Mouse (Mus musculus) neural tube, embryonic 15.5 days (tissue): Measurements from ENCODE around the gene Pigv. TPM values are rescaled to one million over a fixed set of nuclear protein-coding genes. Genes with fewer than 3 reads are reported as not detected.
A peak's percentile ranks its signal among the peaks of the same experiment; 100 is the strongest.
"Not testable (repeated sequence)": the region's sequence is repeated elsewhere in the genome, so short reads cannot be mapped to it uniquely, and the experiment has no call there.

Experiments used
- ATAC-seq: fragments of 200-750 bp; cut with Nextera tagmentation; 2 replicates; pipeline ENCODE4 v1.8.0; 2017; ENCODE audit warnings: mild to moderate bottlenecking, moderate TSS enrichment, moderate library complexity; ENCODE audit not compliant: low FRiP score
- H3K27ac ChIP-seq: fragments of 300-500 bp; sonication (generic); replicated peaks from 2 replicates; pipeline ENCODE4 v1.5.1; 2015; ENCODE audit warnings: mild to moderate bottlenecking, inconsistent platforms
- H3K27me3 ChIP-seq: fragments of 300-500 bp; sonication (generic); replicated peaks from 2 replicates; pipeline ENCODE4 v1.6.1; 2015; ENCODE audit warnings: inconsistent platforms
- H3K36me3 ChIP-seq: fragments of 300-500 bp; sonication (generic); 2 replicates; pipeline ENCODE4 v1.6.1; 2015; ENCODE audit warnings: inconsistent platforms
- H3K4me1 ChIP-seq: fragments of 300-500 bp; sonication (generic); 2 replicates; pipeline ENCODE4 v1.6.1; 2015; ENCODE audit warnings: inconsistent platforms
- H3K4me2 ChIP-seq: fragments of 300-500 bp; sonication (generic); 2 replicates; pipeline ENCODE4 v1.6.1; 2015; ENCODE audit warnings: inconsistent platforms, mild to moderate bottlenecking, moderate library complexity
- H3K4me3 ChIP-seq: fragments of 300-500 bp; sonication (generic); replicated peaks from 2 replicates; pipeline ENCODE4 v1.5.1; 2015; ENCODE audit warnings: mild to moderate bottlenecking, inconsistent platforms
- H3K9ac ChIP-seq: fragments of 300-500 bp; sonication (generic); replicated peaks from 2 replicates; pipeline ENCODE4 v1.6.1; 2015; ENCODE audit warnings: mild to moderate bottlenecking, inconsistent platforms
- H3K9me3 ChIP-seq: fragments of 300-500 bp; sonication (generic); replicated peaks from 2 replicates; pipeline ENCODE4 v1.6.1; 2016; ENCODE audit warnings: inconsistent platforms
- WGBS: fragments of 180-500 bp; shearing (Covaris S2); methylation state at CpG from one replicate; pipeline ENCODE4 v1.1.7; 2015; ENCODE audit warnings: mixed read lengths; 5-methylcytosine and 5-hydroxymethylcytosine counted together
- polyA plus RNA-seq: library from polyadenylated mRNA; unstranded; fragments of >200 nt; fragmentation: Nextera tagmentation; extraction: Ambion mirVana; gene quantifications from 2 replicates; pipeline ENCODE4 v1.2.1, GENCODE M21; 2015

Pigv gene
- polyA plus RNA-seq, 1 experiment from 2014 or later = 12.4 TPM

DNA sequence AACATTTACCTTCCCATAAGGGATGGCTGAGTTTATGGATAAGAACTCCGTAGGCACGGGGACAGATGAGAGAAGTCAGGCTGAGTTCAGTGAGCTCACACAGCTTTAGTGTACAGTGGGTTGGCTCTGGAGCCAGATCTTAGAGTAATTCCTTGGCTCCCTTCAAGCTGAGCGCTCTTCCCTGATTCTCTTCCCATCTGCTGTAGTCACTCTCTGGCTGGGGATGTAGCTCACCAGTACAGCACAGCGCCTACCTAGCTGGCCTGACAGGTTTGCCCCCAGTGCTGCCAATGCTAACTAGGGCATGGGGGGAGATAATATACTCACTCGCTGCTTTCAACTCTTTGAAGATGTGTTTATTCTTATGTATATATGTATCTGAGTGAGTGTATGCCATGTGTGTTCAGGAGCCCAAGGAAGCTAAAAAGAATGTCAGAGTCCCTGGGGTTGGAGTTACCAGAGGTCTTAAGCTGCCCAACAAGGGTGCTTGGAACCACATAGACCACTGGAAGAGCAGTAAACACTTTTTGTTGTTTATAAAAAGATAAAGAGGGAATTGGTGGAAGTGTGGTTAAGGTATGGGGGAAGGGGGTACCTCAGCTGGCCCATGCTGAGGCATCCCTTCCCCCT lies 14.5 kb downstream of the Pigv start:
- no peak for ATAC-seq
- Histone ChIP-seq H3K4me2 (no peak overlapping the region), H3K4me1 (peaks cover 33% of the 10 kb centered on the region), H3K36me3 (0 out of 2 replicates have a peak, but pooled peaks cover 2% of the 10 kb centered on the region), H3K9me3 (no peaks in the 10 kb centered on the region), H3K27me3 (no peaks in the 10 kb centered on the region), H3K9ac (no peak overlapping the region), H3K27ac (no peak overlapping the region), H3K4me3 (no peak overlapping the region)
- 65% methylated on average over 5 of the region's 5 CpGs for WGBS

DNA sequence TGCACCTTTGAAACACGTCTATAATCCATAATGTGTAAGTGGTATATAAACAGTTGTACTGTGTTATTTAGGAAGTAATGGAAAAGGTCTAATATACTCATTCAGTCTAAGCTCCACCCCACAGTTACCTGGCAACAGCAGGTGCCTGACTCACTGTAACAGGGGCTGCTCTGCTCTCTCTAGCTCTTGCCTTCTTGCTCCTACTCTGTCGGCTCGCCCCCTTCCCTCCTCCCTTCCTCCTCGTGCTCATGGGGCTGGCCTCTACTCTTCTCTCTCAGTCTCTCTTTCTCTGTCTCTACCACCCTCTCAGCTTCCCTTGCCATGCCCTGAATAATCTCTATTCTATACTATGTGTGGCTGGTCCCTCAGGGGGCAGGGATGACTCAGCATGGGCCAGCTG lies 15.4 kb downstream of the Pigv start:
- Histone ChIP-seq H3K4me1 (peaks cover 33% of the 10 kb centered on the region), H3K36me3 (0 out of 2 replicates have a peak, but pooled peaks cover 2% of the 10 kb centered on the region), H3K27me3 (no peaks in the 10 kb centered on the region), H3K9me3 (no peaks in the 10 kb centered on the region), H3K9ac (no peak overlapping the region), H3K4me2 (no peak overlapping the region), H3K27ac (no peak overlapping the region), H3K4me3 (no peak overlapping the region)
- 25% methylated on average over 4 of the region's 4 CpGs for WGBS
- ATAC-seq = no peak

DNA sequence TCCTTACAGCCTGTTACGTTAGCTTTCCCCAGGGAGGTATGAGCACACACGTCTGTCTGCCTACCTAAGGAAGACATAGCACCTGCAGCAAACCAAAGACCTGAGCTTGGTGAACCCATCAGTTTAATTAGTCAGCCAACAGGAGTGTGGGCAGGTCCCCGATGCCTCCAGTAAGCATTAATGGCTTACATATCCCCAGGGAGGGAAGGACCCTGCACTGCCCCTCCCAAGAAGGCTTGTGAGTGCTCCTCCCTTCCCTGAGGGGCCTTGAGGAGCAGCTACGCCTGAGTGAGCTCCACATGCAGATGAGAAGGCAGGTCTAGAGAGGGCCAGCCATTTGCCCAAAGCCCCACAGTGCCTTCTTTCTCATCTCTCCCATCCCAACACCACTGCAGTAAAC lies 16.2 kb downstream of the Pigv start:
- Histone ChIP-seq H3K9ac (no peak overlapping the region), H3K4me1 (peaks cover 30% of the 10 kb centered on the region), H3K27ac (no peak overlapping the region), H3K36me3 (no peaks in the 10 kb centered on the region), H3K9me3 (no peaks in the 10 kb centered on the region), H3K4me3 (no peak overlapping the region), H3K27me3 (no peaks in the 10 kb centered on the region), H3K4me2 (no peak overlapping the region)
- no peak for ATAC-seq
- 46% methylated on average over 4 of the region's 4 CpGs for WGBS

- H3K4me3 ChIP-seq, H3K4me1 ChIP-seq, H3K27ac ChIP-seq, H3K36me3 ChIP-seq, H3K4me2 ChIP-seq, H3K9ac ChIP-seq, H3K27me3 ChIP-seq, ATAC-seq, H3K9me3 ChIP-seq: not testable (repeated sequence)
- 96% methylated on average over 5 of the region's 5 CpGs for WGBS
Measured at GRCm38 (mm10) chr4:133654070-133654469, 18.4 kb downstream of the Pigv start.

- ATAC-seq = no peak
- no peaks in the 10 kb centered on the region for H3K27me3 ChIP-seq
- H3K9me3 ChIP-seq = no peaks in the 10 kb centered on the region
- 0 out of 2 replicates have a peak overlapping the region, but pooled peaks have one; percentile 20 for H3K9ac ChIP-seq
- no peak overlapping the region for H3K4me3 ChIP-seq
- H3K4me1 ChIP-seq = peaks cover 6% of the 10 kb centered on the region; the same call in 1 of the 2 replicates
- no peak overlapping the region for H3K4me2 ChIP-seq
- 83% methylated on average over 10 of the region's 10 CpGs for WGBS
- H3K27ac ChIP-seq = no peak overlapping the region
- no peaks in the 10 kb centered on the region for H3K36me3 ChIP-seq
Measured at GRCm38 (mm10) chr4:133652746-133653145, 19.7 kb downstream of the Pigv start.

- no peak for ATAC-seq
- Histone ChIP-seq H3K4me1 (peaks cover 6% of the 10 kb centered on the region; the same call in 1 of the 2 replicates), H3K27me3 (no peaks in the 10 kb centered on the region), H3K9ac (no peak overlapping the region), H3K36me3 (no peaks in the 10 kb centered on the region), H3K4me2 (no peak overlapping the region), H3K4me3 (no peak overlapping the region), H3K27ac (no peak overlapping the region), H3K9me3 (no peaks in the 10 kb centered on the region)
- 71% methylated on average over 4 of the region's 4 CpGs for WGBS
Measured at GRCm38 (mm10) chr4:133651986-133652385, 20.5 kb downstream of the Pigv start.

GRCm38 (mm10) chr4:133651445-133651844 lies 21.0 kb downstream of the Pigv start:
- H3K27me3 ChIP-seq = no peaks in the 10 kb centered on the region
- WGBS = 65% methylated on average over 10 of the region's 10 CpGs
- H3K4me1 ChIP-seq = peaks cover 5% of the 10 kb centered on the region; the same call in 1 of the 2 replicates
- no peak overlapping the region for H3K4me2 ChIP-seq
- H3K9ac ChIP-seq = no peak overlapping the region
- H3K9me3 ChIP-seq = no peaks in the 10 kb centered on the region
- H3K36me3 ChIP-seq = no peaks in the 10 kb centered on the region
- ATAC-seq = no peak
- H3K4me3 ChIP-seq = no peak overlapping the region
- H3K27ac ChIP-seq = no peak overlapping the region

GRCm38 (mm10) chr4:133649989-133650699 lies 22.3 kb downstream of the Pigv start, which contains the start of gene Zdhhc18:
Gene Zdhhc18, minus strand, starts transcription at chr4:133650154.
- H3K4me3 ChIP-seq = peak within 1 kb of the TSS; percentile 24
- H3K9ac ChIP-seq = no peak within 1 kb of the TSS
- H3K4me2 ChIP-seq = peak within 1 kb of the TSS; percentile 50
- H3K27ac ChIP-seq = 0 out of 2 replicates have a peak within 1 kb of the TSS, but pooled peaks have one; percentile 45
- 0 out of 2 replicates have a peak, but pooled peaks cover 2% of the 10 kb centered on the region for H3K4me1 ChIP-seq
- no peaks in the 10 kb centered on the region for H3K27me3 ChIP-seq
- no peaks in the 10 kb centered on the region for H3K9me3 ChIP-seq
- 38% methylated on average over 7 of the region's 7 CpGs for WGBS
- no peak for ATAC-seq
- no peaks in the 10 kb centered on the region for H3K36me3 ChIP-seq

GRCm38 (mm10) chr4:133649464-133649863 lies 23.0 kb downstream of the Pigv start:
- H3K4me3 ChIP-seq = peak overlapping the region; percentile 24; the same call in 1 of the 2 replicates
- H3K4me2 ChIP-seq = peak overlapping the region; percentile 50
- H3K9me3 ChIP-seq, ATAC-seq, H3K4me1 ChIP-seq, H3K27me3 ChIP-seq, H3K9ac ChIP-seq, H3K36me3 ChIP-seq: not testable (repeated sequence)
- WGBS = 93% methylated on average over 5 of the region's 5 CpGs
- H3K27ac ChIP-seq = 0 out of 2 replicates have a peak overlapping the region, but pooled peaks have one; percentile 45

GRCm38 (mm10) chr4:133645680-133646079 lies 26.8 kb downstream of the Pigv start:
- Histone ChIP-seq H3K4me2 (no peak overlapping the region), H3K4me3 (no peak overlapping the region), H3K27me3 (no peaks in the 10 kb centered on the region), H3K36me3 (no peaks in the 10 kb centered on the region), H3K9ac (no peak overlapping the region), H3K4me1 (0 out of 2 replicates have a peak, but pooled peaks cover 2% of the 10 kb centered on the region), H3K27ac (no peak overlapping the region), H3K9me3 (0 out of 2 replicates have a peak, but pooled peaks cover 8% of the 10 kb centered on the region)
- 51% methylated on average over 21 of the region's 21 CpGs for WGBS
- ATAC-seq = no peak

DNA sequence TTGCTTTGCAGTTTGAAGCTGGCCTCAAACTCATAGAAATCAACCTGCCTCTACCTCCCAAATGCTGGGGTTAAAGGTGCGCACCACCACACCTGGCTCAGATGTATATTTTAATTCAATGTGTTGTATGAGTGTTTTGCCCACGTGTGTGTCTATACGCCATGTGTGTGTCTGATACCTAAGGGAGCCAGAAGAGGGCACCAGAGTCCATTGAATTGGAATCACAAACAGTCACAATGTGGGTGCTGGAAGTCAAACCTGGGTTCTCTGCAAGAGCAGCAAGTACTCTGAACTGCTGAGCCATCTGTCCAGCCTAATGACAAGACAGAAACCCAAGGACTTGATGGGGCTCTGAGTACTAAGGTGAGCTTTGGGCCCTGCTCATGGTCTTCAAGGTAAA lies 27.3 kb downstream of the Pigv start:
- no peak overlapping the region for H3K4me2 ChIP-seq
- 91% methylated on average over 3 of the region's 3 CpGs for WGBS
- H3K27ac ChIP-seq = no peak overlapping the region
- H3K27me3 ChIP-seq = no peaks in the 10 kb centered on the region
- no peaks in the 10 kb centered on the region for H3K36me3 ChIP-seq
- H3K4me1 ChIP-seq = 0 out of 2 replicates have a peak, but pooled peaks cover 2% of the 10 kb centered on the region
- no peak overlapping the region for H3K4me3 ChIP-seq
- 0 out of 2 replicates have a peak, but pooled peaks cover 8% of the 10 kb centered on the region for H3K9me3 ChIP-seq
- H3K9ac ChIP-seq = no peak overlapping the region
- ATAC-seq = no peak

DNA sequence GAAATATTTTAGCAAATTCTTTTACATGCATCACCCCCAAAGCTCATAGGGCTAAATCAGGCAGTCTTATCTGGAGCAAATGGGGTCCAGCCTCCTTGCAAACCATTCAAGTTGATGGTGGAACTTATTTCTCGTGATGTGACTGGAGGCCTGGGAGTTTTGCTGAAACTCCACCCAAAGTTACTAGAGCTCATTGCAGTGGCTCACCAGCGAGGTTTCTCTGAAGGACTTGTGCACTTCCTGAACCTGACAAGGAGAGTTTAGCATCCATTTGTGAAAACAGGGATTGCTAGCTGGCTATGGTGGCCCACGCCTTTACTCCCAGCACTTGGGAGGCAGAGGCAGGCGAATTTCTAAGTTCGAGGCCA lies 38.4 kb downstream of the Pigv start:
- Histone ChIP-seq H3K9me3 (no peaks in the 10 kb centered on the region), H3K4me2 (no peak overlapping the region), H3K36me3 (no peaks in the 10 kb centered on the region), H3K27me3 (no peaks in the 10 kb centered on the region), H3K4me3 (no peak overlapping the region), H3K9ac (no peak overlapping the region), H3K27ac (no peak overlapping the region), H3K4me1 (peaks cover 31% of the 10 kb centered on the region)
- ATAC-seq = no peak
- WGBS = 86% methylated on average over 5 of the region's 5 CpGs
